Mouse (Mus musculus) kidney, adult 2 months (tissue): ENCODE measurements around the gene H2-Eb2. TPM values are rescaled to one million over a fixed set of nuclear protein-coding genes. Genes with fewer than 3 reads are reported as not detected.

Experiments used
- DNase-seq: peaks from one replicate; pipeline ENCODE4 v3.0.0; 2021
- H3K27ac ChIP-seq: fragments of 200-500 bp; 2 replicates; pipeline ENCODE4 v1.5.1; 2012; ENCODE audit warnings: low read depth, low read length, control low read depth, inconsistent platforms; ENCODE audit not compliant: insufficient read depth
- H3K27me3 ChIP-seq: fragments of 200-500 bp; replicated peaks from 2 replicates; pipeline ENCODE4 v1.6.1; 2012; ENCODE audit warnings: mild to moderate bottlenecking, moderate library complexity, low read length, inconsistent platforms; ENCODE audit not compliant: control insufficient read depth, insufficient read depth
- H3K36me3 ChIP-seq: fragments of 200-500 bp; 2 replicates; pipeline ENCODE4 v1.6.1; 2012; ENCODE audit warnings: mild to moderate bottlenecking, moderate library complexity, low read length, inconsistent platforms; ENCODE audit not compliant: control insufficient read depth, insufficient read depth
- H3K4me1 ChIP-seq: fragments of 200-500 bp; 2 replicates; pipeline ENCODE4 v1.6.1; 2011; ENCODE audit warnings: low read length; ENCODE audit not compliant: control insufficient read depth, insufficient read depth
- H3K4me3 ChIP-seq: fragments of 200-500 bp; 2 replicates; pipeline ENCODE4 v1.5.1; 2011; ENCODE audit warnings: mild to moderate bottlenecking, low read depth, low read length, control low read depth; ENCODE audit not compliant: insufficient read depth
- CTCF ChIP-seq: fragments of 200-500 bp; conservative IDR thresholded peaks from 2 replicates; pipeline ENCODE4 v1.5.1; 2011; ENCODE audit warnings: low read depth, mild to moderate bottlenecking, control low read depth, low read length, moderate library complexity, mixed read lengths; ENCODE audit not compliant: insufficient read depth, insufficient read length
- POLR2A ChIP-seq: fragments of 200-500 bp; IDR thresholded peaks from one replicate; pipeline ENCODE4 v1.6.1; 2011; ENCODE audit warnings: low read depth, low read length, control low read depth
- WGBS: fragments of 180-500 bp; shearing (Covaris S2); methylation state at CpG from one replicate; pipeline ENCODE4 v1.1.7; 2018; 5-methylcytosine and 5-hydroxymethylcytosine counted together
- polyA plus RNA-seq: library from polyadenylated mRNA; depleted of rRNA; stranded (reverse); fragments of >200 nt; gene quantifications from 2 replicates; pipeline ENCODE4 v1.2.3, GENCODE M21; 2012

H2-Eb2 gene
- polyA plus RNA-seq, 1 experiment, result 0.78 TPM

- no peaks in the 10 kb centered on the region for H3K36me3 ChIP-seq
- 24% methylated on average over 23 of the region's 23 CpGs for WGBS
- peak; percentile 86 for DNase-seq
- H3K4me1 ChIP-seq, result peaks cover 3% of the 10 kb centered on the region; the same call in 1 of the 2 replicates
- H3K4me3 ChIP-seq, result no peak overlapping the region; the same call in 1 of the 2 replicates
- H3K27me3 ChIP-seq, result no peaks in the 10 kb centered on the region
- peak overlapping the region; percentile 39; the same call in 1 of the 2 replicates for H3K27ac ChIP-seq
- TF ChIP-seq CTCF, result no peak
- no peak for TF ChIP-seq POLR2A
Measured at GRCm38 (mm10) chr17:34295891-34296794, 29.3 kb upstream of the H2-Eb2 start.

GRCm38 (mm10) chr17:34299356-34299755, 26.1 kb upstream of the H2-Eb2 start:
- Histone ChIP-seq H3K27ac (no peak overlapping the region), H3K4me1 (peaks cover 3% of the 10 kb centered on the region; the same call in 1 of the 2 replicates), H3K36me3 (no peaks in the 10 kb centered on the region), H3K27me3 (no peaks in the 10 kb centered on the region), H3K4me3 (no peak overlapping the region)
- no peak for DNase-seq
- TF ChIP-seq POLR2A (no peak), CTCF (no peak)
- WGBS, result 92% methylated on average over 3 of the region's 3 CpGs

- no peak for DNase-seq
- Histone ChIP-seq H3K27ac (no peak overlapping the region), H3K36me3 (no peaks in the 10 kb centered on the region), H3K4me3 (no peak overlapping the region), H3K27me3 (no peaks in the 10 kb centered on the region), H3K4me1 (peaks cover 3% of the 10 kb centered on the region; the same call in 1 of the 2 replicates)
- TF ChIP-seq POLR2A (no peak), CTCF (no peak)
- 89% methylated on average over 8 of the region's 8 CpGs for WGBS
Measured at GRCm38 (mm10) chr17:34300071-34300470, 25.4 kb upstream of the H2-Eb2 start.

GRCm38 (mm10) chr17:34300691-34301566, 24.5 kb upstream of the H2-Eb2 start:
- no peaks in the 10 kb centered on the region for H3K36me3 ChIP-seq
- no peak for DNase-seq
- WGBS, result 61% methylated on average over 23 of the region's 23 CpGs
- no peak overlapping the region for H3K27ac ChIP-seq
- H3K4me1 ChIP-seq, result peaks cover 3% of the 10 kb centered on the region; the same call in 1 of the 2 replicates
- TF ChIP-seq CTCF (no peak), POLR2A (no peak)
- H3K4me3 ChIP-seq, result no peak overlapping the region
- H3K27me3 ChIP-seq, result no peaks in the 10 kb centered on the region

GRCm38 (mm10) chr17:34301670-34302190, 23.7 kb upstream of the H2-Eb2 start:
- TF ChIP-seq POLR2A, result no peak
- TF ChIP-seq CTCF, result no peak
- Histone ChIP-seq H3K27ac (no peak overlapping the region), H3K36me3 (no peaks in the 10 kb centered on the region), H3K4me3 (no peak overlapping the region), H3K27me3 (no peaks in the 10 kb centered on the region), H3K4me1 (no peaks in the 10 kb centered on the region)
- no peak for DNase-seq
- WGBS, result 88% methylated on average over 4 of the region's 4 CpGs

- DNase-seq, result no peak
- Histone ChIP-seq H3K4me1 (no peaks in the 10 kb centered on the region), H3K27me3 (no peaks in the 10 kb centered on the region), H3K36me3 (no peaks in the 10 kb centered on the region), H3K4me3 (no peak overlapping the region), H3K27ac (no peak overlapping the region)
- 86% methylated on average over 2 of the region's 2 CpGs for WGBS
- TF ChIP-seq POLR2A (no peak), CTCF (no peak)
Measured at GRCm38 (mm10) chr17:34303789-34304188, 21.7 kb upstream of the H2-Eb2 start.

GRCm38 (mm10) chr17:34304751-34305150, 20.7 kb upstream of the H2-Eb2 start:
- no peak for TF ChIP-seq CTCF
- TF ChIP-seq POLR2A, result no peak
- no peaks in the 10 kb centered on the region for H3K27me3 ChIP-seq
- 11% methylated on average over 4 of the region's 4 CpGs for WGBS
- no peak overlapping the region for H3K4me3 ChIP-seq
- peak; percentile 89 for DNase-seq
- peak overlapping the region; percentile 10; the same call in 1 of the 2 replicates for H3K27ac ChIP-seq
- no peaks in the 10 kb centered on the region for H3K36me3 ChIP-seq
- no peaks in the 10 kb centered on the region for H3K4me1 ChIP-seq
